Mouse (Mus musculus) gastrocnemius, adult 8-10 months (tissue): ENCODE measurements around the gene Cyp20a1. TPM values are rescaled to one million over a fixed set of nuclear protein-coding genes. Genes with fewer than 3 reads are reported as not detected.

Experiments
- DNase-seq, 2 experiments: peaks; one replicate each; pipeline ENCODE4 v3.0.0; 2022; ENCODE audit warnings: low spot score in 2 of 2
- total RNA-seq, 4 experiments: library from RNA; stranded (reverse); gene quantifications; 2 replicates each; pipeline ENCODE4 v1.2.4; 2022

Cyp20a1 gene
- total RNA-seq, result 1 to 10 TPM; 3.7 to 5.2 (median 5.1) TPM

GRCm38 (mm10) chr1:60342808-60343629 is at the start of gene Cyp20a1:
TSS of gene Cyp20a1 (plus strand) at chr1:60343323.
- peak; percentile 87 to 90 for DNase-seq

- DNase-seq, result no peak
Observed at GRCm38 (mm10) chr1:60293921-60294320, 49.2 kb upstream of the Cyp20a1 start.

GRCm38 (mm10) chr1:60343630-60344455 is 720 bp downstream of the Cyp20a1 start:
- no peak for DNase-seq

GRCm38 (mm10) chr1:60344670-60345069 is 1.5 kb downstream of the Cyp20a1 start:
- DNase-seq, result no peak

GRCm38 (mm10) chr1:60345712-60346111 is 2.6 kb downstream of the Cyp20a1 start:
- no peak for DNase-seq

- no peak for DNase-seq
Observed at GRCm38 (mm10) chr1:60352786-60353185, 9.7 kb downstream of the Cyp20a1 start.

GRCm38 (mm10) chr1:60361626-60362025 is 18.5 kb downstream of the Cyp20a1 start:
- no peak for DNase-seq

- DNase-seq, result no peak
Observed at GRCm38 (mm10) chr1:60376556-60376955, 33.4 kb downstream of the Cyp20a1 start.

GRCm38 (mm10) chr1:60381910-60382309 is 38.8 kb downstream of the Cyp20a1 start:
- DNase-seq, result no peak

GRCm38 (mm10) chr1:60404848-60405247 is 61.7 kb downstream of the Cyp20a1 start:
- peak in 1 of 2 experiments; percentile 10 for DNase-seq

- DNase-seq, result no peak
Observed at GRCm38 (mm10) chr1:60408501-60409167, 65.5 kb downstream of the Cyp20a1 start.

- DNase-seq, result peak; percentile 80 to 84
Observed at GRCm38 (mm10) chr1:60409168-60409828, 66.2 kb downstream of the Cyp20a1 start, which contains the start of gene Abi2. TSS of gene Abi2 (plus strand) at chr1:60409619.

- DNase-seq, result no peak
Observed at GRCm38 (mm10) chr1:60409928-60410817, 67.0 kb downstream of the Cyp20a1 start.

GRCm38 (mm10) chr1:60416724-60417123 is 73.6 kb downstream of the Cyp20a1 start:
- DNase-seq, result no peak

- DNase-seq, result no peak
Observed at GRCm38 (mm10) chr1:60423882-60424281, 80.8 kb downstream of the Cyp20a1 start.

GRCm38 (mm10) chr1:60428341-60428740 is 85.2 kb downstream of the Cyp20a1 start:
- no peak for DNase-seq

- DNase-seq, result no peak
Observed at GRCm38 (mm10) chr1:60428932-60429331, 85.8 kb downstream of the Cyp20a1 start.

- no peak for DNase-seq
Observed at GRCm38 (mm10) chr1:60431531-60431930, 88.4 kb downstream of the Cyp20a1 start.

- no peak for DNase-seq
Observed at GRCm38 (mm10) chr1:60432497-60432896, 89.4 kb downstream of the Cyp20a1 start.
